Mouse (Mus musculus) G1E (cell line): ENCODE data around the gene Gmds. TPM values are rescaled to one million over a fixed set of nuclear protein-coding genes. Genes with fewer than 3 reads are reported as not detected.

ENCODE experiments used
- ATAC-seq: 2 replicates; pipeline ENCODE4 v1.8.0; 2016; ENCODE audit warnings: mild to moderate bottlenecking; ENCODE audit not compliant: insufficient number of reproducible peaks, poor library complexity, low FRiP score, severe bottlenecking; ENCODE audit errors: extremely low read depth
- DNase-seq: peaks from one replicate; pipeline ENCODE4 v3.0.0; 2012; ENCODE audit warnings: low spot score
- H3K27me3 ChIP-seq: 2 replicates; pipeline ENCODE4 v1.6.1; 2012; ENCODE audit warnings: mild to moderate bottlenecking, low read length, inconsistent platforms; ENCODE audit not compliant: insufficient read depth
- H3K36me3 ChIP-seq: replicated peaks from 2 replicates; pipeline ENCODE3; 2012; ENCODE audit warnings: mild to moderate bottlenecking, inconsistent platforms
- H3K4me1 ChIP-seq: 2 replicates; pipeline ENCODE4 v1.6.1; 2012; ENCODE audit warnings: low read depth, low read length, inconsistent platforms, mixed read lengths; ENCODE audit not compliant: insufficient read depth
- H3K4me3 ChIP-seq: 2 replicates; pipeline ENCODE4 v1.5.1; 2012; ENCODE audit warnings: low read depth, mild to moderate bottlenecking, inconsistent platforms, low read length, moderate library complexity, mixed read lengths
- H3K9me3 ChIP-seq: replicated peaks from 2 replicates; pipeline ENCODE4 v1.6.1; 2012; ENCODE audit warnings: inconsistent platforms
- CTCF ChIP-seq: IDR thresholded peaks from 2 replicates; pipeline ENCODE4 v1.5.1; 2012; ENCODE audit warnings: low read depth, low read length, inconsistent platforms, mixed read lengths
- GATA1 ChIP-seq: IDR thresholded peaks from 2 replicates; pipeline ENCODE4 v1.6.1; 2012; ENCODE audit warnings: borderline replicate concordance, low read length, inconsistent platforms, mixed read lengths
- GATA2 ChIP-seq: IDR thresholded peaks from 2 replicates; pipeline ENCODE4 v1.6.1; 2012; ENCODE audit warnings: low read depth, low read length, inconsistent platforms, borderline replicate concordance
- POLR2AphosphoS5 ChIP-seq: IDR thresholded peaks from 2 replicates; pipeline ENCODE4 v1.6.1; 2012; ENCODE audit warnings: low read depth, low read length, inconsistent platforms; ENCODE audit not compliant: insufficient replicate concordance
- TAL1 ChIP-seq: conservative IDR thresholded peaks from 2 replicates; pipeline ENCODE4 v1.6.1; 2012; ENCODE audit warnings: low read depth, low read length, inconsistent platforms, mixed read lengths
- polyA plus RNA-seq: library from polyadenylated mRNA; stranded (reverse); fragments of >175 nt; gene quantifications from 2 replicates; pipeline ENCODE4 v1.2.3, GENCODE M21; 2012
- total RNA-seq, 2 experiments: library from RNA; stranded (forward) in 1 of 2; stranded (reverse) in 1 of 2; fragments of 200-1000 nt in 1 of 2; fragments of >200 nt in 1 of 2; fragmentation: Nextera tagmentation in 1 of 2; gene quantifications; 2 replicates each; pipeline ENCODE4 v1.2.3; 2014 to 2017

The Gmds gene
- total and polyA plus RNA-seq, 3 experiments = 19.9 to 27.5 (median 22.1) TPM

GRCm38 (mm10) chr13:31860200-31860599, 478.3 kb downstream of the Gmds start:
- ATAC-seq (no peak), DNase-seq (no peak)
- Histone ChIP-seq H3K4me1 (no peaks in the 10 kb centered on the region), H3K36me3 (no peaks in the 10 kb centered on the region), H3K9me3 (no peaks in the 10 kb centered on the region), H3K4me3 (no peak overlapping the region), H3K27me3 (peaks cover 4% of the 10 kb centered on the region; the same call in 1 of the 2 replicates)
- TF ChIP-seq GATA2 = no peak

- TF ChIP-seq GATA2 (no peak), GATA1 (no peak), TAL1 (no peak), CTCF (no peak), POLR2AphosphoS5 (no peak)
- Histone ChIP-seq H3K4me1 (peaks cover 2% of the 10 kb centered on the region; the same call in 1 of the 2 replicates), H3K27me3 (peaks cover 8% of the 10 kb centered on the region), H3K9me3 (no peaks in the 10 kb centered on the region), H3K36me3 (no peaks in the 10 kb centered on the region), H3K4me3 (no peak overlapping the region)
- ATAC-seq (no peak), DNase-seq (no peak)
These were observed 484.5 kb downstream of the Gmds start for GRCm38 (mm10) chr13:31854000-31854399.

- TF ChIP-seq GATA2 (no peak), CTCF (no peak), GATA1 (no peak), POLR2AphosphoS5 (no peak), TAL1 (no peak)
- Histone ChIP-seq H3K4me3 (no peak overlapping the region), H3K27me3 (peaks cover 8% of the 10 kb centered on the region), H3K4me1 (peaks cover 2% of the 10 kb centered on the region; the same call in 1 of the 2 replicates), H3K9me3 (no peaks in the 10 kb centered on the region), H3K36me3 (no peaks in the 10 kb centered on the region)
- ATAC-seq (no peak), DNase-seq (no peak)
These were observed 485.0 kb downstream of the Gmds start for GRCm38 (mm10) chr13:31853564-31853963.

- H3K4me3 ChIP-seq = no peak overlapping the region
- H3K27me3 ChIP-seq = peaks cover 3% of the 10 kb centered on the region; the same call in 1 of the 2 replicates
- no peaks in the 10 kb centered on the region for H3K4me1 ChIP-seq
- no peak for ATAC-seq
- DNase-seq = no peak
- TF ChIP-seq GATA1 (no peak), GATA2 (no peak), TAL1 (no peak), POLR2AphosphoS5 (no peak), CTCF (no peak)
- no peaks in the 10 kb centered on the region for H3K9me3 ChIP-seq
- no peaks in the 10 kb centered on the region for H3K36me3 ChIP-seq
These were observed 489.1 kb downstream of the Gmds start for GRCm38 (mm10) chr13:31849258-31849971.

GRCm38 (mm10) chr13:31835802-31836201, 502.7 kb downstream of the Gmds start:
- DNase-seq (no peak), ATAC-seq (no peak)
- H3K36me3 ChIP-seq = no peaks in the 10 kb centered on the region
- peaks cover 4% of the 10 kb centered on the region; the same call in 1 of the 2 replicates for H3K27me3 ChIP-seq
- H3K4me3 ChIP-seq = no peak overlapping the region
- TF ChIP-seq POLR2AphosphoS5 (no peak), TAL1 (no peak), CTCF (no peak), GATA1 (no peak), GATA2 (no peak)
- no peaks in the 10 kb centered on the region for H3K9me3 ChIP-seq
- H3K4me1 ChIP-seq = no peaks in the 10 kb centered on the region

- ATAC-seq (no peak), DNase-seq (no peak)
- Histone ChIP-seq H3K4me3 (no peak overlapping the region), H3K9me3 (no peaks in the 10 kb centered on the region), H3K27me3 (peaks cover 14% of the 10 kb centered on the region), H3K36me3 (no peaks in the 10 kb centered on the region), H3K4me1 (no peaks in the 10 kb centered on the region)
- TF ChIP-seq GATA1 = no peak
- no peak for TF ChIP-seq POLR2AphosphoS5
- TF ChIP-seq TAL1 = no peak
- TF ChIP-seq GATA2 = no peak
- no peak for TF ChIP-seq CTCF
These were observed 508.2 kb downstream of the Gmds start for GRCm38 (mm10) chr13:31830332-31830731.

- Histone ChIP-seq H3K9me3 (no peaks in the 10 kb centered on the region), H3K4me1 (no peaks in the 10 kb centered on the region), H3K36me3 (no peaks in the 10 kb centered on the region), H3K27me3 (peaks cover 23% of the 10 kb centered on the region), H3K4me3 (no peak overlapping the region)
- DNase-seq (no peak), ATAC-seq (no peak)
- TF ChIP-seq TAL1 (no peak), POLR2AphosphoS5 (no peak), GATA2 (no peak), CTCF (no peak), GATA1 (no peak)
These were observed 510.1 kb downstream of the Gmds start for GRCm38 (mm10) chr13:31828446-31828845.
